Mouse (Mus musculus) heart, adult 2 months (tissue): ENCODE measurements around the gene Lbhd1. TPM values are rescaled to one million over a fixed set of nuclear protein-coding genes. Genes with fewer than 3 reads are reported as not detected.
A peak's percentile ranks its signal among the peaks of the same experiment; 100 is the strongest.

Experiments
- DNase-seq, 2 experiments: peaks; one replicate each; pipeline ENCODE4 v3.0.0; 2021
- H3K27ac ChIP-seq: fragments of 200-600 bp; 2 replicates; pipeline ENCODE4 v1.8.1; 2022
- H3K27me3 ChIP-seq: fragments of 200-500 bp; 2 replicates; pipeline ENCODE4 v1.6.1; 2012; ENCODE audit warnings: mild to moderate bottlenecking, low read length, inconsistent platforms, mixed read lengths; ENCODE audit not compliant: control insufficient read depth, insufficient read depth
- H3K36me3 ChIP-seq: fragments of 200-500 bp; 2 replicates; pipeline ENCODE4 v1.6.1; 2012; ENCODE audit warnings: low read length, inconsistent platforms; ENCODE audit not compliant: control insufficient read depth, insufficient read depth
- H3K4me1 ChIP-seq: fragments of 200-500 bp; 2 replicates; pipeline ENCODE4 v1.6.1; 2011; ENCODE audit warnings: low read length; ENCODE audit not compliant: control insufficient read depth, insufficient read depth
- H3K4me3 ChIP-seq: fragments of 200-600 bp; 2 replicates; pipeline ENCODE4 v1.8.1; 2022
- H3K79me2 ChIP-seq: fragments of 200-500 bp; replicated peaks from 2 replicates; pipeline ENCODE4 v1.6.1; 2012; ENCODE audit warnings: mild to moderate bottlenecking, inconsistent platforms, low read length, moderate library complexity, mixed read lengths; ENCODE audit not compliant: control insufficient read depth, insufficient read depth
- H3K9ac ChIP-seq: fragments of 200-500 bp; 2 replicates; pipeline ENCODE4 v1.6.1; 2012; ENCODE audit warnings: low read depth, mild to moderate bottlenecking, control low read depth, inconsistent platforms, low read length, mixed read lengths
- CTCF ChIP-seq: fragments of 200-600 bp; IDR thresholded peaks from 2 replicates; pipeline ENCODE4 v1.8.1; 2022; ENCODE audit warnings: antibody characterized with exemption, mild to moderate bottlenecking, moderate library complexity
- EP300 ChIP-seq: fragments of 200-500 bp; IDR thresholded peaks from 2 replicates; pipeline ENCODE4 v1.6.1; 2011; ENCODE audit warnings: low read depth, low read length, control low read depth; ENCODE audit not compliant: insufficient read depth
- POLR2A ChIP-seq: fragments of 200-500 bp; IDR thresholded peaks from 2 replicates; pipeline ENCODE4 v1.6.1; 2011; ENCODE audit warnings: mild to moderate bottlenecking, low read depth, low read length, control low read depth; ENCODE audit not compliant: insufficient read depth
- WGBS: fragments of 180-500 bp; shearing (Covaris S2); methylation state at CpG from one replicate; pipeline ENCODE4 v1.1.7; 2018; 5-methylcytosine and 5-hydroxymethylcytosine counted together
- intact Hi-C: fragments of 180-260 bp; cut with DNase I; formaldehyde crosslinking; loops from one replicate; pipeline ENCODE4 v1.15.1; 2025
- polyA plus RNA-seq: library from polyadenylated mRNA; depleted of rRNA; stranded (reverse); fragments of >200 nt; gene quantifications from 2 replicates; pipeline ENCODE4 v1.2.3, GENCODE M21; 2012
- total RNA-seq, 2 experiments: library from RNA; stranded (reverse); gene quantifications; 2 replicates each; pipeline ENCODE4 v1.2.3; 2021

The Lbhd1 gene
- total and polyA plus RNA-seq, 3 experiments = 1.1 to 5.2 (median 4.2) TPM

DNA sequence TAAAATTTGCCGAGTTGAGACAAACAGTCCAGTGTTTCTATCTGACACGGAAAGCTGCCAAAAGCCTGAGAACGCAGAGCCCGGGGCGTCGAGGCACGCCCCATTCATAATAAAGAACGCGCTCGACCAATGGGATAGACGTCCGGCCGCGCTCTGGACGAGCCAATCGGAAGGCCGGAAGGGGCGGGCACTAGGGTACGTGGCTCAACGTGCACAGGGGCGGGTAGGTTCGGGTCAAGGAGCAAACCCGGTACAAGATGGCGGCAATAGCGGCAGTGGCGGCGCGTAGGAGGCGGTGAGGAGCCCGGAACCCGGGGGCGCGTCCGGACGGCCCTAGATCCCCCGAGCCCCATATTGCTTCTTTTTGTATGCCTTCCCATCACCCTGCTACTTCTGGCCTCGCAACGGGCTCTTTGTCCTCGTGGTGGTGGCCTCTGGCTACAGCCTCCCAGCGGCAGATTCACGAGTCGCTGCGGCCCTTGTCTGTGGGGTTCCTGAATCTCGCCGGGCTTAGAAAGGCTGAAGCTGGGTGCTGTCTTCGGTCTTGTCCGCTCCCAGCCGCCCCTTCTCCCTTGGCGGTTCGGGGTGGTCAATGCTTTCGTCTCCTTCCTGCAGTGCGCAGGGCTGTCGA, 14.4 kb downstream of the Lbhd1 start, which contains the start of gene Ganab:
Gene Ganab (plus strand): TSS at position 207 of the 631 bp plus-strand sequence.
- Histone ChIP-seq H3K27ac (peak within 1 kb of the TSS; percentile 95), H3K27me3 (no peaks in the 10 kb centered on the region), H3K9ac (peak within 1 kb of the TSS; percentile 86), H3K36me3 (peaks cover 5% of the 10 kb centered on the region), H3K4me1 (peaks cover 1% of the 10 kb centered on the region; the same call in 1 of the 2 replicates), H3K79me2 (no peaks in the 10 kb centered on the region), H3K4me3 (peak within 1 kb of the TSS; percentile 83)
- TF ChIP-seq CTCF (peak; percentile 47), POLR2A (peak; percentile 85), EP300 (0 out of 2 replicates have a peak, but pooled peaks have one; percentile 39)
- DNase-seq = peak; percentile 94 to 97
- under 1% methylated on average over 53 of the region's 53 CpGs for WGBS
- intact Hi-C loops = loop anchor here (2.0 to 5.0 kb wide), 3 partner anchors 23 to 76 kb away; partner anchors contain the start of genes B3gat3, Hnrnpul2 and Tut1

DNA sequence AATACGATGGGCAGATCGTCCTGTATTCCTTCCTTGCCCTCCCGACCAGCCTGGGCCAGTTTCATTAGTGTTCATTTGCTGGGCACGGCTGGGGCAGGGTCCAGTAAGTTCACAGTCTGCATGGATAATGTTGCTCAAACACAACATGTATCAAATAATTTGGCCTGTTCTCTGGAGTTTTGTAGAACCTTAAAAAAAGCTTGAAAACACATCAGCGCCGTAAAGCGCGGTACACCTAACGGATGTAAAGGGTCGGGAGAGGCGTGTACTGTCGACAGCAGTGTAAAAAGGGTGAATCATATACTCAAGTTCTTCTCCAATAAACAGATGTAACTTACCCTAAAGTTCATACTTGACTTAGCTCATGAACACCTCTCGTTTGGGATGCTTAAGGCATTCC, 15.0 kb downstream of the Lbhd1 start:
- 3% methylated on average over 13 of the region's 13 CpGs for WGBS

DNA sequence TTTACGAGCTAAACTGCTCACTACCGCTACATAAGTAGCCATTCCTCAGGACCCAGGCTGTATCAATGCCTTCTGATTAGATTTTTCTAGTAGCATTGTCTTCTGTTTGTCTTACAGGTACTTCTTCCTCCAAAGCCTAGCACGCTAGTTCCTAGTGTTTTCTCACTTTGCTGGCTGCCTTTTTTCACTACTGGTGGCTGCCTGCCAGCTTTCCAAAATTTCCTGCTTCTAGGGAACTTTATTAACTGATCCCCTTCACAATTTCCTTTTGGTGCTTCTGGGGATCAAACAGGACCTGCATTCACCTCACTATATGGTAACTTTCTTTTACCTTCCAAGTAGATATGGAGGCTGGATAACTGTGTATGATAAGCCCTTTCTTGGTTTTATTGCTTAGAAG, 15.5 kb downstream of the Lbhd1 start:
- no peak for DNase-seq
- WGBS = 16% methylated on average over 3 of the region's 3 CpGs
- no peaks in the 10 kb centered on the region for H3K27me3 ChIP-seq
- no peak overlapping the region for H3K9ac ChIP-seq
- no peaks in the 10 kb centered on the region for H3K79me2 ChIP-seq
- no peak for TF ChIP-seq POLR2A
- no peak for TF ChIP-seq EP300
- TF ChIP-seq CTCF = no peak
- H3K4me1 ChIP-seq = peaks cover 1% of the 10 kb centered on the region; the same call in 1 of the 2 replicates
- H3K36me3 ChIP-seq = peaks cover 5% of the 10 kb centered on the region
- intact Hi-C loops = loop anchor here (2.0 to 5.0 kb wide), 3 partner anchors 22 to 77 kb away; partner anchors contain the start of genes B3gat3, Hnrnpul2 and Tut1
- H3K27ac ChIP-seq = no peak overlapping the region; the same call in 1 of the 2 replicates
- H3K4me3 ChIP-seq = peak overlapping the region; percentile 83

More for the DNA sequence above, 15.0 kb downstream of the Lbhd1 start:
- Histone ChIP-seq H3K4me1 (peaks cover 1% of the 10 kb centered on the region; the same call in 1 of the 2 replicates), H3K9ac (peak overlapping the region; percentile 86), H3K79me2 (no peaks in the 10 kb centered on the region), H3K27ac (peak overlapping the region; percentile 95), H3K27me3 (no peaks in the 10 kb centered on the region), H3K4me3 (peak overlapping the region; percentile 83), H3K36me3 (peaks cover 5% of the 10 kb centered on the region)
- intact Hi-C loops = loop anchor here (2.0 to 5.0 kb wide), 3 partner anchors 22 to 76 kb away; partner anchors contain the start of genes B3gat3, Hnrnpul2 and Tut1
- DNase-seq = no peak
- TF ChIP-seq CTCF (no peak), POLR2A (no peak), EP300 (no peak)

DNA sequence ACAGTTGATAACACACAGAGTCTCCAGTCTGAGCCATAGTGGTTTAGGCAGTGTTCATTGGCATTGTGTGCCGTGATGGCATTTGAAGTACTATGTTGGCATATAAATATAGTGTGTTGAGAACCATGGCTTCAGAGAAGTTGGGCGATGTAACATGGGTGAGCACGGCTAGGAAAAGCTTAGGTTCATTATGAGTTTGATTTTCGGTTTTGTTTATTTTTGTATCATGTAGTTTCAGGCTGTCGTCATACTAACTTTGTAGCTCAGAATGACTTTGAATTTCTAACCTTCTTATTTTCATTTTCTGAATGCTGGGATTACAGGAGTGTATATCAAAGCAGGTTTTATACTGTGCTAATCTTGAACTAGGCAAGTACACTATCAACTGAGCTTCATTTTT, 19.9 kb downstream of the Lbhd1 start:
- no peak overlapping the region for H3K9ac ChIP-seq
- intact Hi-C loops = no loop called here
- DNase-seq = no peak
- 95% methylated on average over 5 of the region's 5 CpGs for WGBS
- H3K27me3 ChIP-seq = no peaks in the 10 kb centered on the region
- H3K4me1 ChIP-seq = peaks cover 1% of the 10 kb centered on the region; the same call in 1 of the 2 replicates
- H3K27ac ChIP-seq = no peak overlapping the region
- no peak for TF ChIP-seq EP300
- TF ChIP-seq POLR2A = no peak
- peaks cover 5% of the 10 kb centered on the region for H3K36me3 ChIP-seq
- H3K4me3 ChIP-seq = no peak overlapping the region
- H3K79me2 ChIP-seq = no peaks in the 10 kb centered on the region

DNA sequence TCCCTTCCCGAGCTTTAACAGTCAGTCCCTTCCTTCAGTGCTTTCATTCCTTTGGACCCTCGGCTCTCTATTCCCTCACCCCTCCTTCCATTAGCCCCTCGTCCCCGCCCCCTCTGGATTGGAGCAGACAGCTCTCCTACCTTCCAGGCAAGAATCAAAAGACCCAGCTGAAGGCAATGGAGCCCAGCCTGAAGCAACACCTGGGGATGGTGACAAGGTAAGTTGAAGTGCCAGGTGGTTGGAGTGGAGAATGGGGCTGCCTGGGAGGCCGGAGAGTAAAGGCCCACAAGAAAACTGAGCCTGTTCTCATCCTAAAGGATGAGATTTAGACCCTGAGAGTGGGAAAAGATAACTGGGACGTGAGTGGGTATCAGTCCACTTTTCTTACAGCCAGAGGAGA, 25.0 kb downstream of the Lbhd1 start:
- no peak for DNase-seq
- TF ChIP-seq EP300 (no peak), CTCF (no peak), POLR2A (no peak)
- no peaks in the 10 kb centered on the region for H3K4me1 ChIP-seq
- H3K27ac ChIP-seq = no peak overlapping the region
- intact Hi-C loops = no loop called here
- 88% methylated on average over 6 of the region's 6 CpGs for WGBS
- H3K4me3 ChIP-seq = no peak overlapping the region
- H3K36me3 ChIP-seq = no peaks in the 10 kb centered on the region
- no peaks in the 10 kb centered on the region for H3K79me2 ChIP-seq
- no peak overlapping the region for H3K9ac ChIP-seq
- H3K27me3 ChIP-seq = no peaks in the 10 kb centered on the region

DNA sequence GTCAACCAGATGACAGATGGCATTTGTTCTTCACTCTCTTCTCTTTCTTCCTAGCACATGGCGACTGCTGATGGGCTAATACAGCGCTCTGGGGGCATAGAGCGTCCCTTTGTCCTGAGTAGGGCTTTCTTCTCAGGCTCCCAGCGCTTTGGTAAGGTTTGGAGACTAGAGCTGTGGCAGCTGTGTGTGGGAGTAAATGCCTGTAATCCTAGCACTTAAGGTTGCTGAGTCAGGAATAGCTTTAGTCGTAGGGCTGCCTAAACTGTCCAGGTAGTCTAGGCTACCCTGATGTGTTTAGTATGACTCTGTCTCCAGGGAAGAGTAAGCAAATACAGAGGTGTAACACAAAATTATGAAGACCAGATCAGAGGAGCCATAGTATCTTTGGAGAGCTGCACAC, 28.3 kb downstream of the Lbhd1 start:
- intact Hi-C loops = no loop called here
- 85% methylated on average over 5 of the region's 5 CpGs for WGBS
- DNase-seq = no peak

More for the DNA sequence above, 28.3 kb downstream of the Lbhd1 start:
- Histone ChIP-seq H3K27me3 (no peaks in the 10 kb centered on the region), H3K4me3 (no peak overlapping the region), H3K27ac (no peak overlapping the region), H3K36me3 (no peaks in the 10 kb centered on the region), H3K79me2 (no peaks in the 10 kb centered on the region), H3K4me1 (no peaks in the 10 kb centered on the region), H3K9ac (no peak overlapping the region)
- TF ChIP-seq CTCF = no peak
- TF ChIP-seq POLR2A = no peak
- no peak for TF ChIP-seq EP300
